Mouse (Mus musculus) activated CD4-positive, CD25-positive, alpha-beta regulatory T cell (primary cell): ENCODE measurements around the gene Figla. TPM values are rescaled to one million over a fixed set of nuclear protein-coding genes. Genes with fewer than 3 reads are reported as not detected.

Experiments used
- polyA plus RNA-seq, 2 experiments: library from polyadenylated mRNA; unstranded; fragments of 100-300 nt; shearing (Covaris generic); gene quantifications; one replicate each; pipeline ENCODE4 v1.2.1; 2017

Figla gene
- polyA plus RNA-seq = under 1 TPM in 1 of 2 experiments, not detected in 1; 0.36 TPM

GRCm38 (mm10) chr6:86015871-86016270 lies at the start of gene Figla:
TSS of gene Figla (plus strand) at chr6:86016171.

GRCm38 (mm10) chr6:86028601-86029322 lies 12.8 kb downstream of the Figla start, which contains the start of gene Add2:
TSS of gene Add2 (plus strand) at chr6:86028681.

Other genes starting within 250 kb of the Figla start
- under 1 TPM in 1 of 2 experiments, not detected in 1; 0.31 TPM for gene Nat8f6, start 195.2 kb upstream of the Figla start, polyA plus RNA-seq
- gene Nat8f5, start 195.2 kb upstream of the Figla start, polyA plus RNA-seq = not detected
- not detected for gene Nat8, start 184.1 kb upstream of the Figla start, polyA plus RNA-seq
- under 1 TPM in 1 of 2 experiments, not detected in 1; 0.25 TPM for gene Nat8f2, start 147.0 kb upstream of the Figla start, polyA plus RNA-seq
- gene Nat8f4, start 111.3 kb upstream of the Figla start, polyA plus RNA-seq = 1 to 10 TPM; 6.4 to 7.2 TPM
- gene Tprkb, start 104.3 kb upstream of the Figla start, polyA plus RNA-seq = 10 to 100 TPM; 49.9 to 56.6 TPM
- gene Nat8f1, start 100.5 kb upstream of the Figla start, polyA plus RNA-seq = 10 to 100 TPM; 10.8 to 11.4 TPM
- gene Dusp11, start 54.5 kb upstream of the Figla start, polyA plus RNA-seq = 100 to 1,000 TPM; 154 to 179 TPM
- under 1 TPM; 0.38 to 0.64 TPM for gene Add2, start 12.5 kb downstream of the Figla start, polyA plus RNA-seq
- gene Tgfa, start 179.1 kb downstream of the Figla start, polyA plus RNA-seq = under 1 TPM in 1 of 2 experiments, not detected in 1; 0.38 TPM